Mouse (Mus musculus): ENCODE results near the gene Sucla2. TPM values are rescaled to one million over a fixed set of nuclear protein-coding genes. Genes with fewer than 3 reads are reported as not detected.
"Not testable (repeated sequence)": the region's sequence is repeated elsewhere in the genome, so short reads cannot be mapped to it uniquely, and the experiment has no call there.

Gene Sucla2
- polyA plus RNA-seq, 1 experiment from 2014 or later = 138 TPM

- WGBS = 83% methylated on average over 1 of the region's 1 CpGs
- H3K4me1 ChIP-seq = no peaks in the 10 kb centered on the region
- H3K27ac ChIP-seq = no peak overlapping the region
- DNase-seq (ENCODE audit: low spot score) = no peak
- no peaks in the 10 kb centered on the region for H3K27me3 ChIP-seq (ENCODE audit: insufficient read depth, poor library complexity, severe bottlenecking)
- H3K9me3 ChIP-seq = no peaks in the 10 kb centered on the region
- H3K4me3 ChIP-seq = no peak overlapping the region
- H3K36me3 ChIP-seq = peaks cover 34% of the 10 kb centered on the region
Observed at GRCm38 (mm10) chr14:73588080-73588479, 63.0 kb downstream of the Sucla2 start.

DNA sequence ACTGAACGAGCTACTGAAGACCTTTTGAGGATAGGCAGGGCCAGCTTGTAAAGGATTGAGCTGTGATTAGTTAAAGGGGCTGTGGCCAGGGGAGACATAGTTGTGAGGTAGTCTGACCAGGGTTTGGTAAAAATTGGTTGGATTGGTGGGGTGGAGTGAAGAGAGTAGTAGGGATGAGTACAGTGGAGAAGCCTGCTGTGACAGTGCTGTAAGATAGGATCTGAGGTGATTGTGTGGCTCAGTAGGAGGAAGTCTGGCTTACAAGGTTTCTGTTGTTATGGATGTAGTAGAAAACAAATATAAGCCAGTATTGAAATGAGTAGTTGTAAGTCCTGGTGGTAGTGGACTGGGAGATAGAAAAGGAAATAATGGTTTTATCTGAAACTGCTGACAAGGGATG lies 67.0 kb downstream of the Sucla2 start:
- Histone ChIP-seq H3K4me1 (no peaks in the 10 kb centered on the region), H3K9me3 (no peaks in the 10 kb centered on the region), H3K27ac (no peak overlapping the region), H3K27me3 (ENCODE audit: insufficient read depth, poor library complexity, severe bottlenecking) (no peaks in the 10 kb centered on the region), H3K4me3 (no peak overlapping the region), H3K36me3 (peaks cover 58% of the 10 kb centered on the region)
- WGBS = 74% methylated on average over 1 of the region's 1 CpGs
- no peak for DNase-seq (ENCODE audit: low spot score)

DNA sequence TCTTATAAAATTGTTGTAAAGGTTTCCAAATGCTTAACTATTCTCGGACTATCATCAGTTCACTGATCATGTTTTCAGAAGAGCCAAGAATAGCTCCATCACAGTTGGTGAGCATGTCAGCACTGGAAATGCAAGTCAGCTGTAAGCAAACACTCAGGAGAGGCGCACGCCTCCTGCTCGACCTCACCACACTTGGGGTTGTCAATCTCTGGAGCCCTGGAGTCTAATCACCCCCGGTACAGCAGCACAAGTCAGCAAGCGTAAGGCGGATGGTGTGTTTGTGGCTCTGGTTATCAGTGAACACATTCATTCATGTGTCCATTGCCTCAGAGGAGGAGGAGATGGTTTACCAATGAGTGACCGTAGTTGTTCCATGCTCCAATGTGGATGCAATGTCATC lies 74.6 kb downstream of the Sucla2 start:
- no peaks in the 10 kb centered on the region; the same call in 1 of the 2 replicates for H3K9me3 ChIP-seq
- peak; percentile 90 for DNase-seq (ENCODE audit: low spot score)
- H3K36me3 ChIP-seq = peaks cover 63% of the 10 kb centered on the region
- no peak overlapping the region for H3K27ac ChIP-seq
- peaks cover 7% of the 10 kb centered on the region; the same call in 1 of the 2 replicates for H3K4me1 ChIP-seq
- no peaks in the 10 kb centered on the region for H3K27me3 ChIP-seq (ENCODE audit: insufficient read depth, poor library complexity, severe bottlenecking)
- WGBS = 35% methylated on average over 8 of the region's 8 CpGs
- H3K4me3 ChIP-seq = no peak overlapping the region

DNA sequence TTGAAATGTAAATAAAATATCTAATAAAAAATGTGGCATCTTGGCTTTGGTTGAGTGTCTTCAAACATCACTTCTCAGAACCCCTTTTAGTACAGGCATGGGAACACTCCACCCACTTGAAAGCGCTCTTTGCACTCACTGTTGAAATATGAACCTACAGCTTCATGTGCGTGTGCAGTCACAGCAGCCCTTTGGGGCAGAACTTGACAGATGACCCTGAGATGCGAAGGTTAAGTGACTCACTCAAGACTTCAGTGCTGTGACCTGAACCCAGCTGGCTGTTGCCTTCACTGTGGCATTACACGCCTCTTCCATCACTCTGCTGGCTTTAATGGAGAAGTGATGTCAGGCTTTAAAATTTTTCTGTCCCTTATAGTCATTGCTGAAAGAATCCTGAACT lies 82.6 kb downstream of the Sucla2 start:
- H3K36me3 ChIP-seq = peaks cover 20% of the 10 kb centered on the region
- no peak overlapping the region for H3K27ac ChIP-seq
- H3K4me1 ChIP-seq = peaks cover 15% of the 10 kb centered on the region
- DNase-seq (ENCODE audit: low spot score) = no peak
- no peak overlapping the region for H3K4me3 ChIP-seq
- peaks cover 13% of the 10 kb centered on the region; the same call in 1 of the 2 replicates for H3K27me3 ChIP-seq (ENCODE audit: insufficient read depth, poor library complexity, severe bottlenecking)
- WGBS = 58% methylated on average over 4 of the region's 4 CpGs
- no peaks in the 10 kb centered on the region for H3K9me3 ChIP-seq

- Histone ChIP-seq H3K27ac (no peak overlapping the region), H3K4me3 (no peak overlapping the region), H3K4me1 (peaks cover 15% of the 10 kb centered on the region), H3K27me3 (ENCODE audit: insufficient read depth, poor library complexity, severe bottlenecking) (peaks cover 13% of the 10 kb centered on the region; the same call in 1 of the 2 replicates), H3K9me3 (no peaks in the 10 kb centered on the region), H3K36me3 (peaks cover 12% of the 10 kb centered on the region)
- DNase-seq (ENCODE audit: low spot score) = no peak
- 29% methylated on average over 11 of the region's 11 CpGs for WGBS
Observed at GRCm38 (mm10) chr14:73608668-73609481, 83.8 kb downstream of the Sucla2 start.

DNA sequence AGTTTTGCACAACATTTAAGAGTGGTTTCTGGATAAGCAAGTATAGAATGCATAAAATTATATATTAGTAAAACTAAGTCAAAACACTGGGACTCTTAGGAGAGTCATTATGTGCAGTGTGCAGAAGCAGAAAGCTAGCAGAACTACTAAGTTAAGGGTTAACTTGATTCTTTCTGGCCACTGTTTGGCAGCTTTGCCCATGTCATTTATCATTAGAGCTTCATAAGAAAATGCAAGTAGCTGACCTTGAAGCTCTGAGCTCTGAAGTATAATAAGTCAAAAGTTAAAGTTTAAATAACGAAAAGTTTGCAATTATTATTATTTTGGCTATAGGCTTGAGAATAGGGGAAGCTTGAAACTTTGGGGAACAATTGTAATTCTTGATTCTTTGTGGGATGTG lies 89.8 kb downstream of the Sucla2 start:
- H3K9me3 ChIP-seq; H3K36me3 ChIP-seq; H3K27ac ChIP-seq; H3K4me3 ChIP-seq; H3K27me3 ChIP-seq (ENCODE audit: insufficient read depth, poor library complexity, severe bottlenecking); H3K4me1 ChIP-seq; DNase-seq (ENCODE audit: low spot score): not testable (repeated sequence)
- 59% methylated on average over 1 of the region's 1 CpGs for WGBS

- Histone ChIP-seq H3K9me3 (no peaks in the 10 kb centered on the region; the same call in 1 of the 2 replicates), H3K4me1 (no peaks in the 10 kb centered on the region), H3K36me3 (no peaks in the 10 kb centered on the region), H3K27ac (no peak overlapping the region), H3K27me3 (ENCODE audit: insufficient read depth, poor library complexity, severe bottlenecking) (no peaks in the 10 kb centered on the region), H3K4me3 (no peak overlapping the region)
- 79% methylated on average over 3 of the region's 3 CpGs for WGBS
- DNase-seq (ENCODE audit: low spot score) = no peak
Observed at GRCm38 (mm10) chr14:73620880-73621279, 95.8 kb downstream of the Sucla2 start.

GRCm38 (mm10) chr14:73622988-73623387 lies 97.9 kb downstream of the Sucla2 start:
- no peaks in the 10 kb centered on the region; the same call in 1 of the 2 replicates for H3K9me3 ChIP-seq
- DNase-seq (ENCODE audit: low spot score) = no peak
- H3K36me3 ChIP-seq = no peaks in the 10 kb centered on the region
- H3K27me3 ChIP-seq (ENCODE audit: insufficient read depth, poor library complexity, severe bottlenecking) = no peaks in the 10 kb centered on the region
- no peak overlapping the region for H3K4me3 ChIP-seq
- no peaks in the 10 kb centered on the region for H3K4me1 ChIP-seq
- H3K27ac ChIP-seq = no peak overlapping the region
- WGBS = 68% methylated on average over 1 of the region's 1 CpGs

- whole genome bisulfite sequencing = 65% methylated on average over 3 of the region's 3 CpGs
- DNase-seq (ENCODE audit: low spot score) = no peak
Observed at GRCm38 (mm10) chr14:73625469-73625868, 100.3 kb downstream of the Sucla2 start.

GRCm38 (mm10) chr14:73631511-73631910 lies 106.4 kb downstream of the Sucla2 start:
- Histone ChIP-seq H3K27ac (no peak overlapping the region), H3K9me3 (no peaks in the 10 kb centered on the region), H3K27me3 (ENCODE audit: insufficient read depth, poor library complexity, severe bottlenecking) (no peaks in the 10 kb centered on the region), H3K36me3 (no peaks in the 10 kb centered on the region), H3K4me3 (no peak overlapping the region), H3K4me1 (no peaks in the 10 kb centered on the region)
- WGBS = 83% methylated on average over 4 of the region's 4 CpGs
- no peak for DNase-seq (ENCODE audit: low spot score)

More at GRCm38 (mm10) chr14:73625469-73625868, 100.3 kb downstream of the Sucla2 start:
- no peak overlapping the region for H3K4me3 ChIP-seq
- H3K9me3 ChIP-seq = no peaks in the 10 kb centered on the region
- H3K4me1 ChIP-seq = no peaks in the 10 kb centered on the region
- no peaks in the 10 kb centered on the region for H3K27me3 ChIP-seq (ENCODE audit: insufficient read depth, poor library complexity, severe bottlenecking)
- H3K27ac ChIP-seq = no peak overlapping the region
- H3K36me3 ChIP-seq = no peaks in the 10 kb centered on the region

- no peak for DNase-seq (ENCODE audit: low spot score)
- WGBS = 69% methylated on average over 9 of the region's 9 CpGs
- no peaks in the 10 kb centered on the region for H3K36me3 ChIP-seq
- H3K27ac ChIP-seq = no peak overlapping the region
- H3K4me1 ChIP-seq = no peaks in the 10 kb centered on the region
- H3K9me3 ChIP-seq = no peaks in the 10 kb centered on the region
- no peaks in the 10 kb centered on the region for H3K27me3 ChIP-seq (ENCODE audit: insufficient read depth, poor library complexity, severe bottlenecking)
- no peak overlapping the region for H3K4me3 ChIP-seq
Observed at GRCm38 (mm10) chr14:73632648-73633263, 107.6 kb downstream of the Sucla2 start.

GRCm38 (mm10) chr14:73634356-73634755 lies 109.2 kb downstream of the Sucla2 start:
- H3K27me3 ChIP-seq (ENCODE audit: insufficient read depth, poor library complexity, severe bottlenecking) = no peaks in the 10 kb centered on the region
- H3K4me1 ChIP-seq = no peaks in the 10 kb centered on the region
- no peak overlapping the region for H3K27ac ChIP-seq
- no peak overlapping the region for H3K4me3 ChIP-seq
- DNase-seq (ENCODE audit: low spot score) = no peak
- 88% methylated on average over 3 of the region's 3 CpGs for WGBS
- H3K9me3 ChIP-seq = no peaks in the 10 kb centered on the region
- H3K36me3 ChIP-seq = no peaks in the 10 kb centered on the region

- Histone ChIP-seq H3K9me3 (no peaks in the 10 kb centered on the region), H3K27me3 (ENCODE audit: insufficient read depth, poor library complexity, severe bottlenecking) (no peaks in the 10 kb centered on the region), H3K27ac (no peak overlapping the region), H3K36me3 (no peaks in the 10 kb centered on the region), H3K4me3 (no peak overlapping the region), H3K4me1 (no peaks in the 10 kb centered on the region)
- no peak for DNase-seq (ENCODE audit: low spot score)
Observed at GRCm38 (mm10) chr14:73637460-73637859, 112.3 kb downstream of the Sucla2 start.

Data from heart, embryonic 10.5 days (tissue).